Mouse (Mus musculus): ENCODE data around the gene Sbno2. TPM values are rescaled to one million over a fixed set of nuclear protein-coding genes. Genes with fewer than 3 reads are reported as not detected.

The Sbno2 gene
- total RNA-seq, 1 experiment from 2014 or later, result 22.3 TPM

DNA sequence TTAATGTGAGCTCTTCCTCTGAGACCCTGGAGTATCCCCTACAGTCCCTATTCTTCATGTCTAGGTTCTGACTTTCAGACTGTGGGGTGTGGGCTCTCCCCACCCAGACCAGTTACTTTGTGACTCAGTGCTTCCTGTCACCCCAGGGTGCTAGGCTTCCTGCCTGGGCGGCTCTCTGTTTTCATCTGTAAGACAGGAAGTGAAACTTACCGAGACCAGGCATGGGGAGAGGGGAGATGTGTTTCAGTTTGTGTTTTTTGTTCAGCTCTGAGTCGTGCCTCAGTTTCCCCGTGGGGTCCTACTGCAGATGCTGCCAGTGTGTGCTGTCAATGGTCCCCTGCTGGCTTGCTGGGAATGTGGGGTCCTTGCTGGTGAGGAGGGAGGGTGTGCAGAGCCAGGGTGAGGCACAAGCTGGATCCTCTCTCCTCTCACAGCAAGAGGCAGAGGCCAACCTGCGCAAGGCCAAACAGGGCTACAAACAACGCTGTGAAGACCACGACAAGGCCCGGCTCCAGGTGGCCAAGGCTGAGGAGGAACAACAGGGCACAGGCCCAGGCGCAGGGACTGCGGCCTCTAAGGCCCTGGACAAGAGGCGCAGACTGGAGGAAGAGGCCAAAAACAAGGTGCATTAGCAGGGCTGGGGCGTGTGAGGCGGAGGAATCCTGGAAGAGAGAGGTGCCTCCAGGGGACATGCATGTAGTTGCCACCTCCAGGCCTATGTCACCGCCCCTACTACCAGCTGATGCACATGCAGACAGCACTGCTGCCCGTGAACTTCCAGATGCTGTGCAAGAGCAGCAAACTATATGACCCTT is 80.9 kb downstream of the Sbno2 start:
- peak; percentile 45 for ATAC-seq (replicated peaks; ENCODE audit: low read depth, poor library complexity, severe bottlenecking)

DNA sequence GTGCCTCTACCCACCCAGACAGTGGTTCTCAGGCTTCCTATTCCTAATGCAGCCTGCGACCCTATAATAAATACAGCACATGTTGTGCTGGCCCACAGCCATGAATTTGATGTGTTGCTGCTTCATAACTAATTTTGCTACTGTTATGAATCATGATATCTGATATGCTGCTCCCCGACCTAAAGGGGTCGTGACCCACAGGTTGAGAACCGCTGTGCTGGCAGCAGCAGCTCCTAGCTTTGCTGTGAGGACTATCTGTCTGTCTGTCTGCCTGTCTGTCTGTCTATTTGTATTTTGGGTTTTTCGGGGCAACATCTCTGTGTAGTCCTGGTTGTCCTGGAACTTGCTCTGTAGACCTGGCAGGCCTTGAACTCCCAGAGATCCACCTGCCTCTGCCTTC is 81.6 kb downstream of the Sbno2 start:
- ATAC-seq (replicated peaks; ENCODE audit: low read depth, poor library complexity, severe bottlenecking), result no peak

DNA sequence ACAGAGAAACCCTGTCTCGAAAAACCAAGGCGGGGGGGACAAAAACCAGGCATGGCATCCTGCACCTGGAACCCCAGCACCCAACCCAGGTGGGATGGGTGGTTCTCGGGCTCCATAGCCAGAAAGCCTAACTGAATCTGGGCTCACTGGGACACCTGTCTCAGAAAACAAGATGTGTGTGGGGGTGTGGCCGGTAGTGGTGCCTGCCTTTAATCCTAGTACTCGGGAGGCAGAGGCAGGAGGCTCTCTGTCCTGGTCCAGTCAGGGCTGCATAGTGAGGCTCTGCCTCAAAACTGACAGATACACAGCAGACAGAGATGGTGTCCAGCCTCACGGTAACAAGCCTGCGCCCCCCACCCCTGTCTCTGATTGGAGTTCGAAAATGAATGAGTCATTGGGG is 82.6 kb downstream of the Sbno2 start:
- ATAC-seq (replicated peaks; ENCODE audit: low read depth, poor library complexity, severe bottlenecking), result no peak

DNA sequence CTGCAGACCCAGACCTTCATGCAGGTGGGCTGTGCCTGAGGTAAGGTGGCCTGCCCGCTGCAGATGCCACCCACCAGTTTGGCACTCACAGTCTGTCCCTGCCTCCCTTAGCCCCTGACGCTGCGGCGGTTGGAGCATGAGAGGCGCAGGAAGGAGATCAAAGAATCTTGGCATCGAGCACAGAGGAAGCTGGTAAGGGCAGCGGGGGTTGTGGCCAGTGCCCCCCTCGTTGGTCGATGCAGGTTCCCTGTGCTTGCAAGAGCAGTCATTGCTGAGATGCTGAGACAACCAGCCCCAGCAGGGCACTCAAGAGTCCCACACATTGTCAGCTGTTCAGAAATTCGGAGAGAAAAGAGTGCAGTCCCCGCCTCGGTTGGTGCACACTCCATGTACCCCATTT is 83.2 kb downstream of the Sbno2 start:
- ATAC-seq (replicated peaks; ENCODE audit: low read depth, poor library complexity, severe bottlenecking), result peak; percentile 23

DNA sequence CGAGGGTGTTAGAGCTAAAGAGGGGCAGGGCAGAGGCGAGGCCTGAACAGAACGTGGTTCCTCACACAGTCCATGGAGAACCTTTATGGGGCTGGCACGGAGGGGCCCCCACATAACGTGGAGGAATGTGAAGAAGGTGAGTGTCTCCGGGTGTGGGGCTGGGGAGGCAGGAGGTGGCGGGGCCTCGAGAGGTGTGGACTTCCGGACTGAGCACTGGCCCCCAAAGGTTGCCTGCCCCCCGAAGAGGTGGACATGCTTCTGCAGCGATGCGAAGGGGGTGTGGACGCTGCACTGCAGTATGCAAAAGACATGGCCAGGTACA is 84.1 kb downstream of the Sbno2 start:
- ATAC-seq (replicated peaks; ENCODE audit: low read depth, poor library complexity, severe bottlenecking), result no peak

DNA sequence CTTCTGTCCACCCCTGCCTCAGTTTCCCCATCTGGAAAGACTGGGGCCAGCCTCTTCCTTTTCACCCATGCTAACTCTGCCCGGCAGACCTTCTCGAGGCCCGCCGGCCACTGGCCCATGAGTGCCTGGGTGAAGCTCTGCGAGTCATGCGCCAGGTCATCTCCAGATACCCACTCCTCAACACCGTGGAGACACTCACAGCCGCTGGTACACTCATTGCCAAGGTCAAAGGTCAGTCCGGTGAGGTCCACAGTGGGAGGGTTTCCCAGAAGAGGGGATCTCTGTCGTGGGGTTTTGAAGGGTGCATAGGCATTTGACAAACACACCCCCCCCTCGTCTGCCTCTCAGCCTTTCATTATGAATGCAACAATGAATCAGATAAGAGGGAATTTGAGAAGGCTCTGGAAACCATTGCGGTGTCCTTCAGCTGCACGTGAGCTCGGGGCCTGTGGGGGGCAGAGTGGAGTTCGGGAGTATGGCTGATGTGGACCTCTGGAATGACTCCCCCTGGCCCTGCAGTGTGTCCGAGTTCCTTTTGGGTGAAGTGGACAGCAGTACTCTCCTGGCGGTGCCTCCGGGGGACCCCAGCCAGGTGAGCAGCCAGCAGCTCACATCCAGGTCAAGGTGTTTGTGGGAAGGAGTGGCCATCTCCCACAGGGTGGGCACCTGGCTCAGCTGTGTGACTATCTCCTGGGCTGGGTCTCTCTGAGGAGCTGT is 84.6 kb downstream of the Sbno2 start:
- ATAC-seq (replicated peaks; ENCODE audit: low read depth, poor library complexity, severe bottlenecking), result no peak

DNA sequence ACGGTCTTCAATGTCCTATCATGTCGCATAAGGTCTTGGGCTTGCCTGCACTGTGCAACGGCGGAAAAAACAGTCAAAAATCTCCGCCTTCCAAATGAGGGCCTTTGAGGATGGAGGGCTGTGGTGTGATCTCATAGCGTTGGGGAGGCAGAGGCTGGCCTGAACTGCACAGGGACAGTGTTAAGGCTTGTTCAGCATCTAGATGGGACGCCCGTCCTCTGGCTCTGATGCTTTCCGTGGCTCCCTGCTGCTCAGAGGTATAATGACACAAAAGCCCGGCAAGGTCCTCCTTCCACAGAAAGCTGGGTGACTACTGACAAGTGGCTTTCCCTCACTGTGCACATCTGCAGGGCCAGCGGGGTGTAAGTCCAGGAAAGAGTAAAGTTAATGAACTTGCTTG is 85.2 kb downstream of the Sbno2 start:
- ATAC-seq (replicated peaks; ENCODE audit: low read depth, poor library complexity, severe bottlenecking), result no peak

DNA sequence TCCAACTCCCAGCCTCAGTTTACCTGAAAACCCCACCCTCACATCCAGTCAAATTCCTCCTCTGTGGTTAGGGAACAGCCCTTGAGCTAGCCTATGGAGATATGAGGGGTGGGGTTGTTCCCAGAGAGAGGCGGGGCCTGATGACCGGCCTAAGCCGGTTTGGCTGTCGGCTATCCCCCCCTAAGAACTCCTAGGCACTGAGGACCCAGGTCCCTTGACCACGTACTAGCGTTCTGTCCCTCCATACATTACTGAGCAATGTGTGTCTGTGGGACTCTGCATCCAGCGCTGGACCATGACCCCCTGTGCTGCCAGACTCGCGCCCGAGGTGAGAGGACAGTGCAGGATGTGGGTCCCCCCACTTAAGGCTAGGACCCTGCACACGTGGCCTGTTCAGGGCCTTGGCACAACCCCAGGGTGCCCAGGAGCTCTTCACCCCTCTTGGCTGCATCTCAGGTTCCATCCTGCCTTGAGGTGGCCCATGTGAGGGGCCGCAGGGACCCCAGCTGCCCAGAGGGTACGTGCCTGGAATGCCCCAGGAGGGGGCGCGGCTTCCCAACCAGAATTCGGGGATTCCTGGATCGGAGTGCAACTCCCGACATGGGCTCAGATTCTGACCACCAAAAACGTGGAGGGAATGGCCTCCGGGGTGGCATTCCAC is 85.8 kb downstream of the Sbno2 start:
- no peak for ATAC-seq (replicated peaks; ENCODE audit: low read depth, poor library complexity, severe bottlenecking)

DNA sequence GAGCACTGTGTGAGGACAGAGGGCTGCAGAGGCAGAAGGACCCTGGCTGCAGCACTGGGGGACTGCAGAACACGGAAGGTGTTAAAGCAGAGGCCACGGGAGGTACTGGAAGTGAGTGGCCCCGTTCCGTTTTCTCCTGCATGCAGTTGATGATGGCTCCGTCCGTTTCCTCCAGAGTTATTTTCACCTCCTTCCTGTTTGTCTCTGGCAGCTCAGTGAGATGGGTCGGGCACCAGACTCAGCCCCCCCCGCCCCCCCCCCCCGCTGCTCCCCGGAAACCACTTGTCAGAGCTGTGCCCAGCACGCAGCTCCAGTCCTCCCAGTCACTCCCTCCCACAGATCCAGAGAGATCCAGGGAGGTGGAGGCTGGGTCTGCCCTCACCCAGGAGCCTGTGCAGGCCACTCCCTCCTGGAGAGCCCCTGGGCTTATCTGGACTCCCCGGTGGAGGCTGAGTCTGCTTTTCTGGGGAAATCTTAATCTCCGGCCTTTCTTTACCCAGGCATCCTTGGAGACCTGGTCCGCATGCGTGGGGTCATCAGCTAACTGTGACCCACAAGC is 86.6 kb downstream of the Sbno2 start:
- ATAC-seq (replicated peaks; ENCODE audit: low read depth, poor library complexity, severe bottlenecking), result no peak

DNA sequence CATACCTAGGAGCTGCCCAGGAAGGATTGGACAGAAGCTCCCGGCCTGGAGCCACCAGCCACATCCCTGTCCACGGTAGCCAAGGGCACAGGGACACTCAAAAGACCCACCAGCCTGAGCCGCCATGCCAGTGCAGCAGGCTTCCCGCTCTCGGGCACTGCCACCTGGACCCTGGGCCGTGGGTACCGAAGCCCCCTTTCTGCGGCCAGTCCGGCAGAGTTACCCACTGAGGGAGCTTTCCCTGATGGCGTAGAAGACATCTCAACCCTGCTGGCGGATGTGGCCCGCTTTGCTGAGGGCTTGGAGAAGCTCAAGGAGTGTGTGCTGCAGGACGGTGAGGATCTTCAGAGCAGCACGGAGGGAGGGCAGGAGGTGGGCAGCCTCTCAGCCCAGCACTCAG is 87.6 kb downstream of the Sbno2 start:
- no peak for ATAC-seq (replicated peaks; ENCODE audit: low read depth, poor library complexity, severe bottlenecking)

DNA sequence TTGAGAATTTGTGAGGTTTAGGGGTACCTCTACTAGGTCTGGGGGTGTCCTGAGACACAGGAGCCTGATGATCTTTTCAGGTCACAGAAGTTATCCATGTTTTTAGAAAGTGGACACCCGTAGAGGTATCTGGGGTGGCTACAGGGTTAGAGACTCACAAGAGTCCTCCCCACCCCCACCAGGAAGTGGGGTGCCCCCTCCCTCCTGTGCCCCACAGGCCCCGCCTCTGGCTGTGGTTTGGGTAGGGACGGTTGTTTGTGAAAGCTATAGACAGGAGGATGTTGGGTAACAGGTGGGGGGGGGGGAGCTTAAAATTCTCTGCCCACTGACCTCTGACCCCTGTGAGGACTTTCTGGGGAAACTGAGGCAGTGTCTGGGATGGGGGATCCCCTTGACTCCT is 88.0 kb downstream of the Sbno2 start:
- ATAC-seq (replicated peaks; ENCODE audit: low read depth, poor library complexity, severe bottlenecking), result peak; percentile 53

DNA sequence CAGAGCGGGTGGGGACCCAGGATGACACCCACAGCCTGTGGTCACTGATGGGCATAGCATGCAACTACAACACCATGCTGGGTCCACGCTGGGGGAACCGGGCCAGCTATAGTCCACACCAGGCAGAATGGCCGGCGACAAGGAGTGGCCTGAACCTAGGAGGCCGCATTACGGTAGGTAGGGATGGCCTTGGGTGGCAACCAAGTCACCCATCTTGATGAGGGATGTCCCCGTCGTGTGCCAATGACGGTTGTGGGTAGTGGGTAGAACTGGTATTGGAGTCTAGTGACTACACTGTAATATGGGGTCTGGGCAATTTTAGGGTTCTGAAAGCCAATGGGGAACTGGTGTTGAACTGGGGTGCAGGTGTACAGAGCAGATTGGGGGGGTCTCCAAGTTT is 88.4 kb downstream of the Sbno2 start:
- peak; percentile 9 for ATAC-seq (replicated peaks; ENCODE audit: low read depth, poor library complexity, severe bottlenecking)

DNA sequence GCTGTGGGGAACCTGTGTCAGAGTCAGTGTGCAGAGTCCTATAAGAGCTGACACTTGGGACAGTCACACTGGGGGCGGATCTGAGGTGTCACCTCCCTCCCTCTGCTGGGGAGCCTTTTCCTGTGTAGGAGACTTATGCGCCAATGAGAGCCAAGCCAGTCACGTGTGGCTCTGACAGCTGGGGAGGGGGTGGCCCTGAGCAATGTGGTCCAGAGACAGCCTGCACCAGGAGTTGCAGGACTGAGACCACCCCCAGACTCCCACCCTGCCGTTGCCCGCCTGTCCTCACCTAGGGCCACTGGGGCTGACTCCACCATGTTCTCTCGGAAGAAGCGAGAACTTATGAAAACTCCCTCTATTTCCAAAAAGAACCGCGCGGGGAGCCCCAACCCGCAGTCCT is 88.9 kb downstream of the Sbno2 start, which contains the start of gene Arhgap45:
Gene Arhgap45, plus strand, starts transcription at position 143 of the 400 bp plus-strand sequence.
- ATAC-seq (replicated peaks; ENCODE audit: low read depth, poor library complexity, severe bottlenecking), result peak; percentile 81

DNA sequence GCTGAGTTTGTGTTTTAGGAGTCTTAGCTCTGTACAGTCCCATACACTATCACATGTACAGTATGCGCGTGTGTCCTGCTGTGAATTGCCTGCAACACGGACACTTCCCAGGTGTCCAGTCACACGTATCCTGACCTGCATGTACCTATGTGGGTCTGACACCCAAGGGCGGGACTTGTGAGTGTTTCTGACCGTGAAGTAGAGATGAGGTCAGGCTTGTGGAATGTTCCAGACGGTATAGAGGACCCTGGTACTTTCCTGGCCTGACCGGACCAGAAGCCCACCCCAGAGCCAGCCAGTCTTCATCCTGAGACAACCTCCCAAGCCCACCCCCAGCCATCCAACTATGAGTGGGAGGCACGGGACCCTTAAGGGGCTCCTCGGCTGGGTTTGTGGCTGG is 89.8 kb downstream of the Sbno2 start:
- no peak for ATAC-seq (replicated peaks; ENCODE audit: low read depth, poor library complexity, severe bottlenecking)

DNA sequence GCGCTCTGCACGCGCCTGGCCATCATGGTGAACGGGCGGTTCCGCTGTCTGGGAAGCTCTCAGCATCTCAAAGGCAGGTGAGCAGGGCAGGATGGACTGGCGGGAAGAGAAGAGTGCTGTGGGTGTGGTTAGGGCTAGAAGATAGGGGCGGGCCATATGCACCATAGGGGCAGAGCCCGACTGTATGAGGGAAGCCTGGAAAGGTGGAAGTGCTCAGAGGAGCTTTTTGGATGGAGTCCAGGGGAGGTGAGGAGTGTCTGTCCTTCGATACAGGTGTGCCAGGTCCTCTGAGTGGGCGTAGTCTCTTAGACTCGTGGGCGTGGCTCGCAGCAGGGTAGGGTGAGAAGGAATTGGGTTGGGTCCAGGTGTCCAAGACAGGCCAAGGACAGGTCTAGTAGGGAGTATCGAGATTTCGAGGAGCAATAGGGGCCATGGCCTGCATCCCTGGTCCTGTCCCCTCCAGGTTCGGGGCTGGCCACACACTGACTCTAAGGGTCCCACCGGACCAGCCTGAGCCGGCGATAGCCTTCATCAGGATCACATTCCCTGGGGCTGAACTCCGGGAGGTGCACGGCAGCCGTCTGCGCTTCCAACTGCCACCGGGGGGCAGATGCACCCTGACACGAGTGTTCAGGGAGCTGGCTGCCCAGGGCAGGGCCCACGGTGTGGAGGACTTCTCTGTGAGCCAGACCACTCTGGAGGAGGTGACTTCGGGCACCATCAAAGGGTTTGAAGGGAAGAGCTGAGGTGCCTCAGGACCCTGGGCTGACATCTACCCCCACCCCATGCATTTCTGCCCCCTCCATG is 90.7 kb downstream of the Sbno2 start:
- ATAC-seq (replicated peaks; ENCODE audit: low read depth, poor library complexity, severe bottlenecking), result no peak

DNA sequence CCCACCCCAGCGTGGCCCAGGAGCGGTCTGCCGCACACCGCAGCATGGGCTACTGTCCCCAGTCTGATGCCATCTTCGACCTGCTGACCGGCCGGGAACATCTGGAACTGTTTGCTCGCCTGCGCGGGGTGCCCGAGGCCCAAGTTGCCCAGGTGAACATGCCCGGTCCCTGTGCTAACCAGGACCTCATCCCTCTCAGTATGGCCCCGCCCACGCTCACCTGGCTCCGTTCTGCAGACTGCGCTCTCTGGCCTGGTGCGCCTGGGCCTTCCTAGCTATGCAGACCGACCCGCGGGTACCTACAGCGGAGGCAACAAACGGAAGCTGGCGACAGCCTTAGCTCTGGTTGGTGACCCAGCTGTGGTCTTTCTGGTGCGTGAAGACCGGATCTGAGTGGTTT is 91.8 kb downstream of the Sbno2 start:
- ATAC-seq (replicated peaks; ENCODE audit: low read depth, poor library complexity, severe bottlenecking), result no peak

DNA sequence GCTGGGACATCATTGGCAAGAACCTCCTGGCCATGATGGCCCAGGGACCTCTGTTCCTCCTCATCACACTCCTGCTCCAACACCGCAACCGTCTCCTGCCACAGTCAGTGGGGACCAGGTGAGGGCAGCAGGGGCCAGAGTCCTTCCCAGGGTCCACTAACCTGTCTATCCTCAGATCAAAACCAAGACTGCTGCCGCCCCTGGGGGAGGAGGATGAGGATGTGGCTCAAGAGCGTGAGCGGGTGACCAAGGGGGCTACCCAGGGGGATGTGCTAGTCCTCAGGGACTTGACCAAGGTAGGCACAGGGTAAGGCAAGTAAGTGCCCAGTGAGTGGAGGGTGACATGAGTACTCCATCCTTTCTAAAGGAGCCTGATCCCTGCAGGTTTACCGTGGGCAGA is 93.6 kb downstream of the Sbno2 start:
- no peak for ATAC-seq (replicated peaks; ENCODE audit: low read depth, poor library complexity, severe bottlenecking)
